Mouse (Mus musculus): ENCODE results near the gene Dkkl1.
A peak's percentile ranks its signal among the peaks of the same experiment; 100 is the strongest.

Dkkl1 gene

DNA sequence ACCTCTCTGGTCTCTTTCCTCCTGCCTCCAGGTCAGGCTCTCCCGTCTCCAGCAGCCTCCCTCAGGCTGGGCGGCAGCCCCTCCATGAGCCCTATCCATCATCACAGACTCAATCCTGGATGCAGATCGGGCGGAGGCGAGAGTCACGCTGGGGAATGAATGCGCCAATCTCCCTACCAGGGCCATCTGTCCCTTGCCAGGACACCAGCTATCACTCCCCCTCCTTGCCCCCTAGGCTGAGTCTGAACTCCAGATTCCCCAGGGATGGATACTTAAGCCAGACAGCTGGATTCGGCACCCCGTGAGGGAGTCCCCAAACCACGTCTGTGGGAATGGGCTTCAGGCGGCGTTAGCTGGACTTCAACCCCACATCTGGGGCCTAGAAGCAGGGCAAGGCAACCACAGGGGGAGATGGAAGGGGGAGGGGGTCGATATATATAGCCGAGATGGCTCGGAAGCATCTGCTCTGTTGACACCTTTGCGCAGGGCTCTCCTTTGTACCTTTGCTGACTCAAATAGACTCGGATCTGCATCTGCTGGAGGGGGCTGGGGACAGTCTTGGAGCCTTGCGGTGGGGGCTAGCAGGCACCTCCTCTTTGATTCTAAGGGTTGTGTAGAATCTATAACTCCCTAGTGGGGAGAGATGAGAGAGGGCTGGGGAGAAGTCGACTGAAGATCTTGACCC is 44.0 kb downstream of the Dkkl1 start:
- DNase-seq (ENCODE audit: low spot score in 2 of 2) = no peak

DNA sequence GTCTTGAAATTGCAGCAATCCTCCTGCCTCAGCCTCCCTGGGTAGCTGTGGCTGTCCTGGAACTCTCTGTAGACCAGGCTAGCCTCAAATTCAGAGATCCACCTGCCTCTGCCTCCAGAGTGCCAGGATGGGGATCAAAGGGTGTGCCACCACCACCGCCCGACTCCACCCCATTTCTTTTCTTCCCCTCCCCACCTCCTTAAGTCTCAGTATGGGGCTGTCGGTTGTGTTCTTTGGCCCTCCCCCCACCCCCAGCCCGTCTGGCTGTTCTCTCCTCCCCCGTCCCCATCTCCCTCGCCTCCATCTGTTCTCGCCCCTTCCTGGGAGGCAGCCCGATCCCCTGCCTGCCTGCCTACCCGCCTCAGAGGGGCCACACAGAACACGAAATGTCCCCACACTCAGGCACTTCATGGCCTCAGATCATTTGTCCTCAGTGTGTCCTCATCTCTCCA is 45.0 kb downstream of the Dkkl1 start:
- no peak for DNase-seq (ENCODE audit: low spot score in 2 of 2)

DNA sequence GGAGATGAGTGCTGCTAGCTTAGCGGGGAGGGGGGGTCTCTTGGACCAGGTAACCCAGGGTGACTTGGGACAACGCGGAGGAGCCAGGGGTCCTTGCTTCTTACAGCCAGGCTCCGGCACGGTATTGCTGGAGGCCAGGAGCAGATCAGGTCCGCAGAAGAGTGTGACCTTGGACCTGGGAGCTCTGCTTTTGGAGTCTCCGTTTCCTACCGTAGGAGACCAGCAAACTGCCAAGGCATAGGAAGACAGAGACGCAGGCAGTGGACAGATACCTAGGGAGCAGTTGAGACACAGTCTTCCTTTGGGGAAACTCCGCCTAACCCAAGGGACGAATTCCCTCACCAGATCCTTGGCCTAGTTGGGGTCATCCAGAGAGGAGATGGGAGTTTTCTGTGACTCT is 46.2 kb downstream of the Dkkl1 start:
- no peak for DNase-seq (ENCODE audit: low spot score in 2 of 2)

GRCm38 (mm10) chr7:45164833-45165232 is 47.1 kb downstream of the Dkkl1 start:
- DNase-seq (ENCODE audit: low spot score in 2 of 2) = no peak

GRCm38 (mm10) chr7:45163735-45164490 is 48.0 kb downstream of the Dkkl1 start, which contains the start of gene Slc17a7:
Slc17a7 (plus strand) TSS chr7:45163949.
- DNase-seq (ENCODE audit: low spot score in 2 of 2) = no peak

- DNase-seq (ENCODE audit: low spot score in 2 of 2) = no peak
Measured at GRCm38 (mm10) chr7:45162996-45163615, 48.8 kb downstream of the Dkkl1 start.

DNA sequence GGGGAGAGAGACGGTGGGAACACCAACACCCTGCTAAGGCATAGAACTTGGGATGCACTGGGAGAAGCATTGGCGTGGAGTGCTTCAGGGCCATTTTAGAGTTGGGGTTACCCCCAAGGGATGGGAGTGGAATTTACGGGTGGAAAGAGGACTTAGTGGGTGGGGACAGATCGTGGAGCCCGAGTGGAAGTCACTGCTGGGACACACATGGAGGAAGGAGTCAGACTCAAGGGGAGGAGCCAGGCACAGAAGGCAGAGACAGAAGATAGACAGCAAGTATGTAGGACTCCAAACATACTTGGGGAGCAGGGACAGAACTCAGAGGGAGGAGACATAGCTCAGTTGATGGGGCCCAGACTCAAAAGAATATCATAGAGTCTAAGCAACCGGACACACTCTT is 49.4 kb downstream of the Dkkl1 start:
- DNase-seq (ENCODE audit: low spot score in 2 of 2) = no peak

GRCm38 (mm10) chr7:45161612-45162473 is 50.1 kb downstream of the Dkkl1 start:
- peak; percentile 84 for DNase-seq (ENCODE audit: low spot score in 2 of 2)

GRCm38 (mm10) chr7:45160866-45161265 is 51.1 kb downstream of the Dkkl1 start:
- no peak for DNase-seq (ENCODE audit: low spot score in 2 of 2)

- no peak for DNase-seq (ENCODE audit: low spot score in 2 of 2)
Measured at GRCm38 (mm10) chr7:45160316-45160800, 51.6 kb downstream of the Dkkl1 start.

GRCm38 (mm10) chr7:45158991-45159390 is 53.0 kb downstream of the Dkkl1 start:
- no peak for DNase-seq (ENCODE audit: low spot score in 2 of 2)
